Mouse (Mus musculus) thymus, postnatal 4 days (tissue): ENCODE measurements at regions not wholly inside any gene's neighbourhood (a gene's known extent, or its start where the extent isn't known, plus 50 kb on each side); places are given as distances from the start of the nearest gene placed in this dataset.

Experiments used
- DNase-seq: peaks from one replicate; pipeline ENCODE4 v3.0.0; 2021

GRCm38 (mm10) chr14:102396036-102396734 is 586.3 kb downstream of the Kctd12 start:
- DNase-seq: no peak

GRCm38 (mm10) chr14:102392351-102392750 is 590.1 kb downstream of the Kctd12 start:
- no peak for DNase-seq

- DNase-seq: no peak
Observed at GRCm38 (mm10) chr14:102372994-102373567, 609.4 kb downstream of the Kctd12 start.

GRCm38 (mm10) chr14:102361589-102361988 is 620.8 kb downstream of the Kctd12 start:
- DNase-seq: no peak

GRCm38 (mm10) chr14:102329409-102329808 is 599.7 kb downstream of the Lmo7 start:
- no peak for DNase-seq

- no peak for DNase-seq
Observed at GRCm38 (mm10) chr14:102306332-102306731, 576.6 kb downstream of the Lmo7 start.

GRCm38 (mm10) chr14:102302826-102303225 is 573.1 kb downstream of the Lmo7 start:
- DNase-seq: no peak

- no peak for DNase-seq
Observed at GRCm38 (mm10) chr14:102300251-102300650, 570.5 kb downstream of the Lmo7 start.

- no peak for DNase-seq
Observed at GRCm38 (mm10) chr14:102291361-102291760, 561.6 kb downstream of the Lmo7 start.

- DNase-seq: no peak
Observed at GRCm38 (mm10) chr14:102250076-102250475, 520.3 kb downstream of the Lmo7 start.

- DNase-seq: no peak
Observed at GRCm38 (mm10) chr14:102248581-102248980, 518.8 kb downstream of the Lmo7 start.

- DNase-seq: no peak
Observed at GRCm38 (mm10) chr14:102248023-102248422, 518.3 kb downstream of the Lmo7 start.

- no peak for DNase-seq
Observed at GRCm38 (mm10) chr14:102243806-102244536, 514.2 kb downstream of the Lmo7 start.

GRCm38 (mm10) chr14:102216581-102217368 is 487.0 kb downstream of the Lmo7 start:
- DNase-seq: no peak

- DNase-seq: no peak
Observed at GRCm38 (mm10) chr14:102215267-102215964, 485.7 kb downstream of the Lmo7 start.

GRCm38 (mm10) chr14:102212079-102212478 is 482.3 kb downstream of the Lmo7 start:
- DNase-seq: no peak

- no peak for DNase-seq
Observed at GRCm38 (mm10) chr14:102204881-102205671, 475.3 kb downstream of the Lmo7 start.

- DNase-seq: no peak
Observed at GRCm38 (mm10) chr14:102199430-102199829, 469.7 kb downstream of the Lmo7 start.

GRCm38 (mm10) chr14:102190786-102191185 is 461.0 kb downstream of the Lmo7 start:
- no peak for DNase-seq

- DNase-seq: no peak
Observed at GRCm38 (mm10) chr14:102181269-102181668, 451.5 kb downstream of the Lmo7 start.

- DNase-seq: no peak
Observed at GRCm38 (mm10) chr14:102171775-102172174, 442.0 kb downstream of the Lmo7 start.
